Mouse (Mus musculus): Measurements from ENCODE around the gene Uhrf1. TPM values are rescaled to one million over a fixed set of nuclear protein-coding genes. Genes with fewer than 3 reads are reported as not detected.
"Not testable (repeated sequence)": the region's sequence is repeated elsewhere in the genome, so short reads cannot be mapped to it uniquely, and the experiment has no call there.

The Uhrf1 gene
- 10 to 100 TPM in 13 of 26 experiments, 1 to 10 TPM in 13; 2.4 to 31.3 (median 10.2) TPM for total RNA-seq (2018; cell fraction: chromatin; rRNA removed)
- 1 to 10 TPM; 3.9 to 9.2 (median 5.9) TPM for total RNA-seq (2018; cell fraction: cytosol; rRNA removed)
- total RNA-seq (2018; cell fraction: nucleus; rRNA removed) = 10 to 100 TPM in 3 of 26 experiments, 1 to 10 TPM in 23; 3.7 to 97.3 (median 6.4) TPM
- polyA plus RNA-seq (2018) = 2.3 to 57.4 TPM (median 13.6 TPM) in 3 replicates

GRCm38 (mm10) chr17:56303160-56303846 is at the start of gene Uhrf1:
Gene Uhrf1, plus strand, starts transcription at chr17:56303321.
- Histone ChIP-seq H3K79me2 (ENCODE audit: inconsistent target) (peaks cover 42% of the 10 kb centered on the region), H3K4me3 (ENCODE audit: inconsistent target) (peak within 1 kb of the TSS; percentile 88), H3K36me3 (ENCODE audit: inconsistent target) (no peaks in the 10 kb centered on the region), H3K27ac (peak within 1 kb of the TSS; percentile 82)
- WGBS (ENCODE audit: missing documents) = under 1% methylated on average over 43 of the region's 43 CpGs

GRCm38 (mm10) chr17:56254695-56255094 is 48.4 kb upstream of the Uhrf1 start:
- Histone ChIP-seq H3K79me2 (ENCODE audit: inconsistent target) (peaks cover 25% of the 10 kb centered on the region), H3K36me3 (ENCODE audit: inconsistent target) (peaks cover 8% of the 10 kb centered on the region), H3K4me3 (ENCODE audit: inconsistent target) (no peak overlapping the region), H3K27ac (no peak overlapping the region)
- WGBS (ENCODE audit: missing documents) = 94% methylated on average over 4 of the region's 4 CpGs

- WGBS (ENCODE audit: missing documents) = 22% methylated on average over 9 of the region's 9 CpGs
- Histone ChIP-seq H3K79me2 (ENCODE audit: inconsistent target) (peaks cover 33% of the 10 kb centered on the region), H3K4me3 (ENCODE audit: inconsistent target) (peak overlapping the region; percentile 52; the same call in 1 of the 2 replicates), H3K27ac (peak overlapping the region; percentile 78), H3K36me3 (ENCODE audit: inconsistent target) (peaks cover 16% of the 10 kb centered on the region)
Observed at GRCm38 (mm10) chr17:56255429-56255828, 47.7 kb upstream of the Uhrf1 start.

GRCm38 (mm10) chr17:56255863-56256238 is 47.3 kb upstream of the Uhrf1 start:
- H3K4me3 ChIP-seq (ENCODE audit: inconsistent target) = peak overlapping the region; percentile 52
- whole genome bisulfite sequencing (ENCODE audit: missing documents) = 1% methylated on average over 32 of the region's 32 CpGs
- peaks cover 20% of the 10 kb centered on the region for H3K36me3 ChIP-seq (ENCODE audit: inconsistent target)
- peaks cover 37% of the 10 kb centered on the region for H3K79me2 ChIP-seq (ENCODE audit: inconsistent target)
- H3K27ac ChIP-seq = peak overlapping the region; percentile 78

- H3K27ac ChIP-seq = peak within 1 kb of the TSS; percentile 78
- peak within 1 kb of the TSS; percentile 52 for H3K4me3 ChIP-seq (ENCODE audit: inconsistent target)
- 0% methylated on average over 28 of the region's 28 CpGs for WGBS (ENCODE audit: missing documents)
- peaks cover 25% of the 10 kb centered on the region for H3K36me3 ChIP-seq (ENCODE audit: inconsistent target)
- H3K79me2 ChIP-seq (ENCODE audit: inconsistent target) = peaks cover 42% of the 10 kb centered on the region
Observed at GRCm38 (mm10) chr17:56256239-56256881, 46.8 kb upstream of the Uhrf1 start, which contains the start of gene Fem1a. Gene Fem1a, plus strand, starts transcription at chr17:56256810.

- Histone ChIP-seq H3K79me2 (ENCODE audit: inconsistent target) (peaks cover 47% of the 10 kb centered on the region), H3K36me3 (ENCODE audit: inconsistent target) (peaks cover 26% of the 10 kb centered on the region), H3K27ac (no peak overlapping the region), H3K4me3 (ENCODE audit: inconsistent target) (peak overlapping the region; percentile 22; the same call in 1 of the 2 replicates)
- WGBS (ENCODE audit: missing documents) = 6% methylated on average over 44 of the region's 58 CpGs
Observed at GRCm38 (mm10) chr17:56257181-56257894, 45.8 kb upstream of the Uhrf1 start.

GRCm38 (mm10) chr17:56258269-56258668 is 44.9 kb upstream of the Uhrf1 start:
- H3K27ac ChIP-seq; H3K4me3 ChIP-seq (ENCODE audit: inconsistent target): not testable (repeated sequence)
- WGBS (ENCODE audit: missing documents) = 92% methylated on average over 16 of the region's 19 CpGs
- Histone ChIP-seq H3K79me2 (ENCODE audit: inconsistent target) (peaks cover 47% of the 10 kb centered on the region), H3K36me3 (ENCODE audit: inconsistent target) (peaks cover 26% of the 10 kb centered on the region)

- 79% methylated on average over 2 of the region's 2 CpGs for WGBS (ENCODE audit: missing documents)
- H3K4me3 ChIP-seq (ENCODE audit: inconsistent target); H3K27ac ChIP-seq: not testable (repeated sequence)
- peaks cover 47% of the 10 kb centered on the region for H3K79me2 ChIP-seq (ENCODE audit: inconsistent target)
- H3K36me3 ChIP-seq (ENCODE audit: inconsistent target) = peaks cover 26% of the 10 kb centered on the region
Observed at GRCm38 (mm10) chr17:56258812-56259211, 44.3 kb upstream of the Uhrf1 start.

- Histone ChIP-seq H3K4me3 (ENCODE audit: inconsistent target) (no peak overlapping the region), H3K27ac (no peak overlapping the region), H3K36me3 (ENCODE audit: inconsistent target) (peaks cover 26% of the 10 kb centered on the region), H3K79me2 (ENCODE audit: inconsistent target) (peaks cover 47% of the 10 kb centered on the region)
- WGBS (ENCODE audit: missing documents) = 93% methylated on average over 10 of the region's 10 CpGs
Observed at GRCm38 (mm10) chr17:56259301-56260037, 43.7 kb upstream of the Uhrf1 start.

- H3K36me3 ChIP-seq (ENCODE audit: inconsistent target) = peaks cover 26% of the 10 kb centered on the region
- no peak overlapping the region for H3K4me3 ChIP-seq (ENCODE audit: inconsistent target)
- WGBS (ENCODE audit: missing documents) = 100% methylated on average over 3 of the region's 3 CpGs
Observed at GRCm38 (mm10) chr17:56261166-56261565, 42.0 kb upstream of the Uhrf1 start.

GRCm38 (mm10) chr17:56262645-56263094 is 40.5 kb upstream of the Uhrf1 start:
- Histone ChIP-seq H3K79me2 (ENCODE audit: inconsistent target) (peaks cover 42% of the 10 kb centered on the region), H3K27ac (no peak overlapping the region), H3K36me3 (ENCODE audit: inconsistent target) (peaks cover 26% of the 10 kb centered on the region), H3K4me3 (ENCODE audit: inconsistent target) (no peak overlapping the region)
- WGBS (ENCODE audit: missing documents) = 93% methylated on average over 3 of the region's 3 CpGs

More at GRCm38 (mm10) chr17:56261166-56261565, 42.0 kb upstream of the Uhrf1 start:
- Histone ChIP-seq H3K27ac (no peak overlapping the region), H3K79me2 (ENCODE audit: inconsistent target) (peaks cover 47% of the 10 kb centered on the region)

GRCm38 (mm10) chr17:56264020-56264419 is 39.1 kb upstream of the Uhrf1 start:
- Histone ChIP-seq H3K79me2 (ENCODE audit: inconsistent target) (peaks cover 28% of the 10 kb centered on the region), H3K27ac (peak overlapping the region; percentile 95), H3K4me3 (ENCODE audit: inconsistent target) (no peak overlapping the region), H3K36me3 (ENCODE audit: inconsistent target) (peaks cover 25% of the 10 kb centered on the region)
- WGBS (ENCODE audit: missing documents) = 43% methylated on average over 8 of the region's 8 CpGs

GRCm38 (mm10) chr17:56265011-56265410 is 38.1 kb upstream of the Uhrf1 start:
- peak overlapping the region; percentile 95 for H3K27ac ChIP-seq
- H3K36me3 ChIP-seq (ENCODE audit: inconsistent target) = peaks cover 15% of the 10 kb centered on the region; the same call in 1 of the 2 replicates
- H3K79me2 ChIP-seq (ENCODE audit: inconsistent target) = peaks cover 21% of the 10 kb centered on the region
- WGBS (ENCODE audit: missing documents) = 36% methylated on average over 4 of the region's 4 CpGs
- no peak overlapping the region for H3K4me3 ChIP-seq (ENCODE audit: inconsistent target)

- WGBS (ENCODE audit: missing documents) = 13% methylated on average over 3 of the region's 3 CpGs
- Histone ChIP-seq H3K79me2 (ENCODE audit: inconsistent target) (peaks cover 21% of the 10 kb centered on the region; the same call in 1 of the 2 replicates), H3K36me3 (ENCODE audit: inconsistent target) (peaks cover 15% of the 10 kb centered on the region; the same call in 1 of the 2 replicates), H3K27ac (peak overlapping the region; percentile 95), H3K4me3 (ENCODE audit: inconsistent target) (no peak overlapping the region)
Observed at GRCm38 (mm10) chr17:56265869-56266268, 37.3 kb upstream of the Uhrf1 start.

Data from macrophage (primary cell).